Mouse (Mus musculus) erythroblast, embryonic 14.5 days (primary cell): Measurements from ENCODE around the gene Hsp90ab1.

Source experiments
- GATA1 ChIP-seq: IDR thresholded peaks from 2 replicates; pipeline ENCODE4 v1.6.1; 2012; ENCODE audit warnings: low read length, inconsistent platforms, mixed read lengths
- TAL1 ChIP-seq: IDR thresholded peaks from 3 replicates; pipeline ENCODE4 v1.6.1; 2012; ENCODE audit warnings: low read length, inconsistent platforms, mixed read lengths

DNA sequence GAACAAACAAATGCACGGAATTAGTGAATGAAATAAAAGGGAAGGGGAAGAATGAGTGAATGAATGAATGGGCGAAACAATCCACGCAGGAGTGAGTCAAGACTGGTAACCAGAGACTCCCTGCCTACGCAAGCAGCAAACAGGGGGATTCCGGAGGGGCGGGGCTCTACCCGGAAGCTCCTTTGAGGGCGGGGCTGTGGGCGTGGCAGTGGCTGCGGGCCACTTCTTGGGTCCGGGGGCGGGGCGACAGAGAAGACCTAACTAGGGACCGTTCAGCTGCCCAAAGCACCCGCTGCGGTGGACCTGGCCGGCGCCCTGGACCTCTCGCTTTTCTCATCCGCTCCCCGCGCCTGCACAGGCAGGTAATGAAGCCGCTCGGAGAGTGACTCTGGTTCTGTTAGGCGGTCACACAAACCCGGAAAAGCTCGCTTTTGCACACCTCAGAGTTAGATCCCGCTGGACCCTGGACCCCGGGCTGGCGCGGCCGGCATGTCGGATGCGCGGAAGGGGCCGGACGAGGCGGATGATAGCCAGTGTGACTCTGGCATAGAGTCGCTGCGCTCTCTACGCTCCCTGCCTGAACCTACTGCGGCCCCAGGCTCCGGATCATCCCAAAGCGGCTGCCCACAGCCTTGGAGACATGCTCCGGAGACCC lies 17.5 kb downstream of the Hsp90ab1 start, which contains the start of gene Nfkbie:
- no peak for TF ChIP-seq TAL1
- TF ChIP-seq GATA1: no peak
